Mouse (Mus musculus): ENCODE data around the gene Mindy4.

The Mindy4 gene

GRCm38 (mm10) chr6:55367126-55367525 lies 163.9 kb downstream of the Mindy4 start:
- DNase-seq (ENCODE audit: low spot score in 2 of 2), result no peak
